Mouse (Mus musculus): ENCODE measurements at regions not wholly inside any gene's neighbourhood (a gene's known extent, or its start where the extent isn't known, plus 50 kb on each side); places are given as distances from the start of the nearest gene placed in this dataset.

DNA sequence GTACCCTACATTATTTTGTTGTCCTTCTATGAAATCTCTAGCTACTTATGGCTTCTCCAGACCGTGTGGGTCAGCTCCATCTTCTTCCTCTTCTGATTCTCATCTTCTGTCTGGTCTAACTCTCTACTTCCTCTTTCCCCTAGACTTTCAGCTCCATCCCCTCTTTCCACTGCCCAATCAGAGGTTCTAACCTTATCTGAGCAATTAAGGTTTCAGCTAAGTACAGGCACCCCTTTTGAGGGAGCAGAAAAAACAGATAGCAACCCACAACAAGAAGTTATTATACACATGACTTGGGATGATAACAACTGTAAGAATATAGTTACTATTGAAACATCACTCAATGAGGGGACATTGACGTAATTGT lies 136.8 kb upstream of the Meis1 start:
- 87% methylated on average over 2 of the region's 2 CpGs for WGBS
- no peak for ATAC-seq
- Histone ChIP-seq H3K9me3 (ENCODE audit: control insufficient read depth) (no peaks in the 10 kb centered on the region), H3K27me3 (replicated peaks; ENCODE audit: control insufficient read depth, insufficient read depth, low read length) (no peaks in the 10 kb centered on the region), H3K4me2 (replicated peaks; ENCODE audit: low read depth) (no peak overlapping the region), H3K36me3 (ENCODE audit: control insufficient read depth, insufficient read depth) (no peaks in the 10 kb centered on the region), H3K9ac (ENCODE audit: low read depth, low read length) (no peak overlapping the region), H3K4me3 (ENCODE audit: low read depth, low read length) (no peak overlapping the region), H3K27ac (ENCODE audit: low read depth, low read length) (no peak overlapping the region), H3K4me1 (replicated peaks; ENCODE audit: control insufficient read depth, insufficient read depth, low read length) (no peaks in the 10 kb centered on the region)
- no peak for TF ChIP-seq CTCF (IDR thresholded peaks at IDR 0.05; ENCODE audit: low read depth)

DNA sequence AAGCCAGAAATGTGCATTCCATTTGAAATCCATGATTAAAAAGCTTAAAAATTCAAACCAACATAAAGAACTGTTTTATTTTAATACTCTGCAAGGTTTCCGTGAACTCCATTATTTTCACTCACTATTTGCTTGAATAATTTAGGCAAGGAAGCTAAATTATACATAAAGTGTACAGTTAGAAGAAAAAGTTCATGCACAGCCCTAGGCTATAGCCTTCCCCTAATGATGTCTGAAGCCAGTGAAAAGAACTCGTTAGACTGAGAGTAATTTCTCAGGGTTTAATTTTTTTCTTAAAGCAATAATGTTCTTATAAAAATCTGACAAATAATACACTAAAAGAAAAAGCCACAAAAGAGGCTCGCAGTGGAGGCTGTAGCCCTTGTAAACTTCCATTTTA lies 141.4 kb upstream of the Meis1 start:
- no peak overlapping the region for H3K4me3 ChIP-seq (ENCODE audit: low read depth, low read length)
- no peak for TF ChIP-seq CTCF (IDR thresholded peaks at IDR 0.05; ENCODE audit: low read depth)
- WGBS = 47% methylated on average over 3 of the region's 3 CpGs

DNA sequence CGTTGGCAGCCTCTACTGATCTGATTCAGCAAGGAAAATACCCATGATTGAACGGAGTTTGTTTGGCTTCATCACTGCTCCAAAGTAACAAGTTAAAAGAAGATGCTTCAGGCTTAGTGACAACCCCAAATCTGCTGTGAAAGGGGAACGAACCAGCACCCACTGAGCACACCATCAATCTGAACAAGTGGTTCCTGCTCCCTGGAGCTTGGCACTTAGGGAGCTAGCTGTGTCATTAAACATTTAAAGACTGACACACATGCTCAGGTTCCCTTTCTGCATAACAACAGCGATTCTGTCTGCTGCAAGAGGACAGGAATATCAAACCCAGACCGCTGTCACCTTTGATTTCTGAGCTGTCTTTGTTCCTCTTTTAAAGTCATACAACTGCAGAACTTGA lies 141.9 kb upstream of the Meis1 start:
- Histone ChIP-seq H3K4me2 (replicated peaks; ENCODE audit: low read depth) (no peak overlapping the region), H3K27me3 (replicated peaks; ENCODE audit: control insufficient read depth, insufficient read depth, low read length) (no peaks in the 10 kb centered on the region), H3K4me1 (replicated peaks; ENCODE audit: control insufficient read depth, insufficient read depth, low read length) (no peaks in the 10 kb centered on the region), H3K4me3 (ENCODE audit: low read depth, low read length) (no peak overlapping the region), H3K9me3 (ENCODE audit: control insufficient read depth) (no peaks in the 10 kb centered on the region), H3K9ac (ENCODE audit: low read depth, low read length) (no peak overlapping the region), H3K27ac (ENCODE audit: low read depth, low read length) (no peak overlapping the region), H3K36me3 (ENCODE audit: control insufficient read depth, insufficient read depth) (no peaks in the 10 kb centered on the region)
- ATAC-seq = no peak
- TF ChIP-seq CTCF (IDR thresholded peaks at IDR 0.05; ENCODE audit: low read depth) = no peak
- WGBS = 37% methylated on average over 5 of the region's 5 CpGs

More for the DNA sequence above, 141.4 kb upstream of the Meis1 start:
- H3K36me3 ChIP-seq (ENCODE audit: control insufficient read depth, insufficient read depth) = no peaks in the 10 kb centered on the region
- no peak for ATAC-seq
- no peaks in the 10 kb centered on the region for H3K4me1 ChIP-seq (replicated peaks; ENCODE audit: control insufficient read depth, insufficient read depth, low read length)
- H3K9ac ChIP-seq (ENCODE audit: low read depth, low read length) = no peak overlapping the region
- H3K4me2 ChIP-seq (replicated peaks; ENCODE audit: low read depth) = no peak overlapping the region
- no peak overlapping the region for H3K27ac ChIP-seq (ENCODE audit: low read depth, low read length)
- H3K27me3 ChIP-seq (replicated peaks; ENCODE audit: control insufficient read depth, insufficient read depth, low read length) = no peaks in the 10 kb centered on the region
- H3K9me3 ChIP-seq (ENCODE audit: control insufficient read depth) = no peaks in the 10 kb centered on the region

- Histone ChIP-seq H3K4me3 (ENCODE audit: low read depth, low read length) (no peak overlapping the region), H3K9ac (ENCODE audit: low read depth, low read length) (no peak overlapping the region), H3K4me2 (replicated peaks; ENCODE audit: low read depth) (no peak overlapping the region), H3K27ac (ENCODE audit: low read depth, low read length) (no peak overlapping the region), H3K9me3 (ENCODE audit: control insufficient read depth) (no peaks in the 10 kb centered on the region), H3K27me3 (replicated peaks; ENCODE audit: control insufficient read depth, insufficient read depth, low read length) (no peaks in the 10 kb centered on the region), H3K36me3 (ENCODE audit: control insufficient read depth, insufficient read depth) (no peaks in the 10 kb centered on the region), H3K4me1 (replicated peaks; ENCODE audit: control insufficient read depth, insufficient read depth, low read length) (no peaks in the 10 kb centered on the region)
- 83% methylated on average over 2 of the region's 2 CpGs for WGBS
- no peak for TF ChIP-seq CTCF (IDR thresholded peaks at IDR 0.05; ENCODE audit: low read depth)
- ATAC-seq = no peak
Observed at GRCm38 (mm10) chr11:19170938-19171337, 152.2 kb upstream of the Meis1 start.

GRCm38 (mm10) chr11:19174305-19175017 lies 155.7 kb upstream of the Meis1 start:
- ATAC-seq = no peak
- WGBS = 82% methylated on average over 13 of the region's 13 CpGs

DNA sequence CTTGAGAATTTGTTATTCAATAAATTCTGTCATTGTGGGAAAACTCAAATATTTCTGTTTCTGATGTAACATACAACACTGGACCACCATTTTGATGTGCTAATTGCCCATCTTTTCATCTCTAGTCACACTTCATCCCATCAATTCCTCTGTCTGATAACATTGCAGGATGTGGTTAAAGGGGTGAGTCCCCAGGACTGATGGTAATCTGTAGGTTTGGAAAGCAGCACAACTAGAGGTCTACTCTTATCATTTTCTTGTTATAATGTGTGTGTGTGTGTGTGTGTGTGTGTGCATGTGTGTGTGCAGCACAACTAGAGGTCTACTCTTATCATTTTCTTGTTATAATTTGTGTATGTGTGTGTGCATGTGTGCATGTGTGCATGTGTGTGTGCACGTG lies 160.5 kb upstream of the Meis1 start:
- Histone ChIP-seq H3K4me1 (replicated peaks; ENCODE audit: control insufficient read depth, insufficient read depth, low read length) (no peaks in the 10 kb centered on the region), H3K9me3 (ENCODE audit: control insufficient read depth) (no peaks in the 10 kb centered on the region), H3K27me3 (replicated peaks; ENCODE audit: control insufficient read depth, insufficient read depth, low read length) (no peaks in the 10 kb centered on the region), H3K4me3 (ENCODE audit: low read depth, low read length) (no peak overlapping the region), H3K27ac (ENCODE audit: low read depth, low read length) (no peak overlapping the region), H3K9ac (ENCODE audit: low read depth, low read length) (no peak overlapping the region), H3K4me2 (replicated peaks; ENCODE audit: low read depth) (no peak overlapping the region), H3K36me3 (ENCODE audit: control insufficient read depth, insufficient read depth) (no peaks in the 10 kb centered on the region)
- ATAC-seq = no peak
- 94% methylated on average over 1 of the region's 1 CpGs for WGBS
- TF ChIP-seq CTCF (IDR thresholded peaks at IDR 0.05; ENCODE audit: low read depth) = no peak

More at GRCm38 (mm10) chr11:19174305-19175017, 155.7 kb upstream of the Meis1 start:
- TF ChIP-seq CTCF (IDR thresholded peaks at IDR 0.05; ENCODE audit: low read depth) = no peak
- Histone ChIP-seq H3K27ac (ENCODE audit: low read depth, low read length) (no peak overlapping the region), H3K9me3 (ENCODE audit: control insufficient read depth) (no peaks in the 10 kb centered on the region), H3K4me1 (replicated peaks; ENCODE audit: control insufficient read depth, insufficient read depth, low read length) (no peaks in the 10 kb centered on the region), H3K4me3 (ENCODE audit: low read depth, low read length) (no peak overlapping the region), H3K4me2 (replicated peaks; ENCODE audit: low read depth) (no peak overlapping the region), H3K27me3 (replicated peaks; ENCODE audit: control insufficient read depth, insufficient read depth, low read length) (no peaks in the 10 kb centered on the region), H3K9ac (ENCODE audit: low read depth, low read length) (no peak overlapping the region), H3K36me3 (ENCODE audit: control insufficient read depth, insufficient read depth) (no peaks in the 10 kb centered on the region)

DNA sequence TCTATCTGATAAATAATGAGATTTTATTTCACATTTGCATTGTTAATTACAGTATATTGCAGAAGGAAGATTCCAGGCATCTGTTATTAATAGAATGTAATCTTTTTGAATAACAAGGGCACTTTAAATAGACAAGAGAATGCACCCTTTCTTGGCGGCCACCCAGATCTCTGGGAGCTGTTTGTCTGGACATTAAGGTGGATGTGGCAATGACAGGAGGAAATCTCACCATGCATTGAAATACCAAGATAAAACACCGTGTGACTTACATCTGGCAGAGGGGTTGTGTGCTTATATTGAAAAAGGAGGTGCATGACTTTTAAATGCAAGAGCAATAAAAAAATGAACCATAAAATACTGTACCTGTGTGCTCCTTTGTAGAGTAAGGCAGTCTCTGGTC lies 171.0 kb upstream of the Meis1 start:
- Histone ChIP-seq H3K36me3 (ENCODE audit: control insufficient read depth, insufficient read depth) (no peaks in the 10 kb centered on the region), H3K4me3 (ENCODE audit: low read depth, low read length) (no peak overlapping the region), H3K27me3 (replicated peaks; ENCODE audit: control insufficient read depth, insufficient read depth, low read length) (no peaks in the 10 kb centered on the region), H3K9ac (ENCODE audit: low read depth, low read length) (no peak overlapping the region), H3K4me2 (replicated peaks; ENCODE audit: low read depth) (no peak overlapping the region), H3K27ac (ENCODE audit: low read depth, low read length) (no peak overlapping the region), H3K4me1 (replicated peaks; ENCODE audit: control insufficient read depth, insufficient read depth, low read length) (no peaks in the 10 kb centered on the region), H3K9me3 (ENCODE audit: control insufficient read depth) (no peaks in the 10 kb centered on the region)
- no peak for TF ChIP-seq CTCF (IDR thresholded peaks at IDR 0.05; ENCODE audit: low read depth)
- no peak for ATAC-seq
- 53% methylated on average over 2 of the region's 2 CpGs for WGBS
